Mouse (Mus musculus) olfactory bulb, adult 2 months (tissue): ENCODE results near the gene Stpg1. TPM values are rescaled to one million over a fixed set of nuclear protein-coding genes. Genes with fewer than 3 reads are reported as not detected.

Experiments used
- H3K27ac ChIP-seq: fragments of 200-500 bp; 2 replicates; pipeline ENCODE4 v1.5.1; 2012; ENCODE audit warnings: low read depth, low read length; ENCODE audit not compliant: insufficient read depth
- H3K4me1 ChIP-seq: fragments of 200-500 bp; 2 replicates; pipeline ENCODE4 v1.6.1; 2012; ENCODE audit warnings: low read length; ENCODE audit not compliant: control insufficient read depth, insufficient read depth
- H3K4me3 ChIP-seq: fragments of 200-500 bp; 2 replicates; pipeline ENCODE4 v1.5.1; 2012; ENCODE audit warnings: mild to moderate bottlenecking, low read depth, low read length, moderate library complexity; ENCODE audit not compliant: insufficient read depth
- CTCF ChIP-seq: fragments of 200-500 bp; IDR thresholded peaks from 2 replicates; pipeline ENCODE4 v1.5.1; 2012; ENCODE audit warnings: low read depth, mild to moderate bottlenecking, low read length, moderate library complexity; ENCODE audit not compliant: insufficient read depth
- POLR2A ChIP-seq: fragments of 200-500 bp; IDR thresholded peaks from 2 replicates; pipeline ENCODE4 v1.6.1; 2012; ENCODE audit warnings: mild to moderate bottlenecking, low read depth, low read length, moderate library complexity; ENCODE audit not compliant: insufficient read depth
- WGBS: fragments of 180-500 bp; shearing (Covaris S2); methylation state at CpG from one replicate; pipeline ENCODE4 v1.1.7; 2018; 5-methylcytosine and 5-hydroxymethylcytosine counted together
- polyA plus RNA-seq: library from polyadenylated mRNA; stranded (reverse); fragments of >200 nt; gene quantifications from 2 replicates; pipeline ENCODE4 v1.2.4, GENCODE M21; 2012; ENCODE audit warnings: low replicate concordance; ENCODE audit not compliant: missing spikeins, insufficient read depth, insufficient read length

The Stpg1 gene
- polyA plus RNA-seq, 1 experiment: not detected

GRCm38 (mm10) chr4:135563794-135564193 is 69.2 kb downstream of the Stpg1 start:
- H3K4me1 ChIP-seq: peaks cover 29% of the 10 kb centered on the region
- H3K4me3 ChIP-seq: no peak overlapping the region
- 85% methylated on average over 2 of the region's 2 CpGs for WGBS
- H3K27ac ChIP-seq: no peak overlapping the region
- TF ChIP-seq CTCF: no peak

GRCm38 (mm10) chr4:135565400-135565799 is 70.8 kb downstream of the Stpg1 start:
- TF ChIP-seq CTCF: no peak
- TF ChIP-seq POLR2A: no peak
- H3K27ac ChIP-seq: no peak overlapping the region
- H3K4me1 ChIP-seq: peaks cover 36% of the 10 kb centered on the region
- no peak overlapping the region for H3K4me3 ChIP-seq
- WGBS: 33% methylated on average over 9 of the region's 9 CpGs

GRCm38 (mm10) chr4:135567042-135567441 is 72.5 kb downstream of the Stpg1 start:
- WGBS: 15% methylated on average over 11 of the region's 11 CpGs
- no peak overlapping the region for H3K4me3 ChIP-seq
- TF ChIP-seq CTCF (no peak), POLR2A (no peak)
- H3K4me1 ChIP-seq: peaks cover 43% of the 10 kb centered on the region
- peak overlapping the region; percentile 65 for H3K27ac ChIP-seq

GRCm38 (mm10) chr4:135567484-135567883 is 72.9 kb downstream of the Stpg1 start:
- no peak overlapping the region for H3K4me3 ChIP-seq
- H3K27ac ChIP-seq: peak overlapping the region; percentile 65
- no peak for TF ChIP-seq POLR2A
- no peak for TF ChIP-seq CTCF
- WGBS: 54% methylated on average over 8 of the region's 8 CpGs
- peaks cover 43% of the 10 kb centered on the region for H3K4me1 ChIP-seq

GRCm38 (mm10) chr4:135569201-135569600 is 74.6 kb downstream of the Stpg1 start:
- Histone ChIP-seq H3K27ac (no peak overlapping the region), H3K4me1 (peaks cover 55% of the 10 kb centered on the region), H3K4me3 (no peak overlapping the region)
- TF ChIP-seq POLR2A (no peak), CTCF (no peak)
- WGBS: 52% methylated on average over 11 of the region's 11 CpGs

- no peak for TF ChIP-seq POLR2A
- no peak for TF ChIP-seq CTCF
- 16% methylated on average over 32 of the region's 32 CpGs for WGBS
- H3K4me1 ChIP-seq: peaks cover 56% of the 10 kb centered on the region
- H3K4me3 ChIP-seq: peak overlapping the region; percentile 33
- H3K27ac ChIP-seq: no peak overlapping the region
Measured at GRCm38 (mm10) chr4:135570152-135571036, 75.8 kb downstream of the Stpg1 start.

GRCm38 (mm10) chr4:135571037-135571550 is 76.5 kb downstream of the Stpg1 start:
- TF ChIP-seq CTCF (no peak), POLR2A (no peak)
- Histone ChIP-seq H3K27ac (no peak overlapping the region), H3K4me1 (peaks cover 57% of the 10 kb centered on the region), H3K4me3 (no peak overlapping the region)
- 76% methylated on average over 6 of the region's 6 CpGs for WGBS

GRCm38 (mm10) chr4:135572276-135572675 is 77.7 kb downstream of the Stpg1 start:
- Histone ChIP-seq H3K4me1 (peaks cover 49% of the 10 kb centered on the region), H3K4me3 (0 out of 2 replicates have a peak overlapping the region, but pooled peaks have one; percentile 4)
- WGBS: 72% methylated on average over 8 of the region's 8 CpGs

GRCm38 (mm10) chr4:135573251-135573808 is 78.7 kb downstream of the Stpg1 start, which contains the start of gene Grhl3:
TSS of gene Grhl3 (minus strand) at chr4:135573630.
- Histone ChIP-seq H3K4me3 (peak within 1 kb of the TSS; percentile 40), H3K4me1 (peaks cover 40% of the 10 kb centered on the region), H3K27ac (no peak within 1 kb of the TSS)
- WGBS: 2% methylated on average over 31 of the region's 31 CpGs
- TF ChIP-seq CTCF (no peak), POLR2A (no peak)

More at GRCm38 (mm10) chr4:135572276-135572675, 77.7 kb downstream of the Stpg1 start:
- H3K27ac ChIP-seq: no peak overlapping the region
- TF ChIP-seq CTCF: no peak
- no peak for TF ChIP-seq POLR2A
